Mouse (Mus musculus): Measurements from ENCODE around the gene Zfp97. TPM values are rescaled to one million over a fixed set of nuclear protein-coding genes. Genes with fewer than 3 reads are reported as not detected.
"Not testable (repeated sequence)": the region's sequence is repeated elsewhere in the genome, so short reads cannot be mapped to it uniquely, and the experiment has no call there.

Zfp97 gene
- total RNA-seq (2014; fragmentation: Nextera tagmentation) = 7.1 and 15.2 TPM in 2 replicates
- total RNA-seq (2017) = 3.4 and 9.5 TPM in 2 replicates

DNA sequence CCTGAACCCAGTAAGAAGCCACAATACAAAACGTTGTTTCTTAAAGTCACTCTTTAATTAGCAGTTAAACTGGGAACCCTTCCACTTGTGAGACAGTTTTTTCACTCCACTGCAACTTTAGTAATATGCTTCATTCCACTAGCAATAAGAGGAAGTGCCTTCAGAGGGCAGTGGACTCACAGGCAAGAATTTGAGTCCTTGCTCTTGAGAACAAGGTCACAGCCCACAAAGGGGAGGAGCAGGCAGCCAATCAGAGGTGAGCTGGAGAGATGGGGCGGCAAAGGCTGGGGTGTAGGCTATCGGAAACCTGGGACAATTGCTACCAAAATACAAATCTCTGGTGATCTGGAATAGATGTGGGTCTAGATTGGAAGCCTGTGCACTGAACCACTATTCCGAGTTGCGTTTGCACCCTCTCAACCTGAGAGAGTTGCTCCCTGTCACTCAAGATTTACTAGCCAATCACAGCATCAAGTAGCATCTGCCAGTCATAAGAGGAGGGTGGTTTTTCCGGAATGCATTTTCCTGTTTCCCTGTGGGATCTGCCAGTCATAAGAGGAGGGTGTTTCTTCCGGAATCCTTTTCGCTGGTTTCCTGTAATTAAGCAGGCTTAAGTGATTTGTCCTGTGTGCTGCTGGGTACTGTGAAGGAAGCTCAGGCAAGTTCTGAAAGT lies at the start of gene Zfp97:
Gene Zfp97 (plus strand): TSS at position 586 of the 673 bp plus-strand sequence.
- peak; percentile 100 for ATAC-seq (replicated peaks; ENCODE audit: low FRiP score, low TSS enrichment, poor library complexity, severe bottlenecking)

DNA sequence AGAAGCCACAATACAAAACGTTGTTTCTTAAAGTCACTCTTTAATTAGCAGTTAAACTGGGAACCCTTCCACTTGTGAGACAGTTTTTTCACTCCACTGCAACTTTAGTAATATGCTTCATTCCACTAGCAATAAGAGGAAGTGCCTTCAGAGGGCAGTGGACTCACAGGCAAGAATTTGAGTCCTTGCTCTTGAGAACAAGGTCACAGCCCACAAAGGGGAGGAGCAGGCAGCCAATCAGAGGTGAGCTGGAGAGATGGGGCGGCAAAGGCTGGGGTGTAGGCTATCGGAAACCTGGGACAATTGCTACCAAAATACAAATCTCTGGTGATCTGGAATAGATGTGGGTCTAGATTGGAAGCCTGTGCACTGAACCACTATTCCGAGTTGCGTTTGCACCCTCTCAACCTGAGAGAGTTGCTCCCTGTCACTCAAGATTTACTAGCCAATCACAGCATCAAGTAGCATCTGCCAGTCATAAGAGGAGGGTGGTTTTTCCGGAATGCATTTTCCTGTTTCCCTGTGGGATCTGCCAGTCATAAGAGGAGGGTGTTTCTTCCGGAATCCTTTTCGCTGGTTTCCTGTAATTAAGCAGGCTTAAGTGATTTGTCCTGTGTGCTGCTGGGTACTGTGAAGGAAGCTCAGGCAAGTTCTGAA lies 57.7 kb downstream of the Zfp97 start:
- peak; percentile 100 for ATAC-seq (replicated peaks; ENCODE audit: low FRiP score, low TSS enrichment, poor library complexity, severe bottlenecking)

DNA sequence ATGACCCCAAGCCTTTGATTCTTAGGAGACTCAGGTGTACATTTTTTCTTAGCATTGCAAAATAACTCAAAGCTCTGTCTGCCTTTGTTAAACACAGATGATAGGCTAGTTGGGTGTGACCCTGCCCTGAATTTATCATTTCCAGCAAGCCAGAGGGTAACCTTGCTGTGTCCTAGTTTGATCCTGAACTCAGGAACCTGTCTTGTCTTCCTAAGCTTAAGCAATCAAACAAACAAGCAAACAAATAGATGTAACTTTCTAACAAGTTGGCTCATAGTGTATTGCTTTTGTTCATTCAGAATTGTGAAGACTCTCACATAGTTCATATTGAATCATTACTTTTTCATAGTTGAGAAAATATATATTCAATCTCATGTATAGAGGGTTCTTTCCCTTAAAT lies 73.5 kb downstream of the Zfp97 start:
- not testable (repeated sequence) for ATAC-seq (replicated peaks; ENCODE audit: low FRiP score, low TSS enrichment, poor library complexity, severe bottlenecking)

DNA sequence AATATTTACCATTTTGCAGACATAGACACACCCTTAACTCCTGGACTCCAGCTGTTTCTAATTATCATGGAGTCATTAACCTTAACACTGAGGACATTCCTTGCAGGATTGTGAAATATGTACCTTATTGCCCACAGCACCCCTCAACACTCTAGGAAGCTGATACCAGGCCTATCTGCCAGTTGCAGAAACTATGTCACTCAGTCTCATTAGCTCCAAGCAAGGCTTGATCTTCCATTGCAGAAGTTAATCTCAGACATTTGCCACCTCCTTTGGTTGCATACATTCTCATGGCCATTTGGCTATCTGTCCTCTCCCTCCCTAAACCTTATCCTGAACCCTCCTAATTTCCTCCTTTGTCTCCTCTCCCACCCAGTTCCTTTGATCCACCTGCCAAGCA lies 74.0 kb downstream of the Zfp97 start:
- ATAC-seq (replicated peaks; ENCODE audit: low FRiP score, low TSS enrichment, poor library complexity, severe bottlenecking) = no peak

DNA sequence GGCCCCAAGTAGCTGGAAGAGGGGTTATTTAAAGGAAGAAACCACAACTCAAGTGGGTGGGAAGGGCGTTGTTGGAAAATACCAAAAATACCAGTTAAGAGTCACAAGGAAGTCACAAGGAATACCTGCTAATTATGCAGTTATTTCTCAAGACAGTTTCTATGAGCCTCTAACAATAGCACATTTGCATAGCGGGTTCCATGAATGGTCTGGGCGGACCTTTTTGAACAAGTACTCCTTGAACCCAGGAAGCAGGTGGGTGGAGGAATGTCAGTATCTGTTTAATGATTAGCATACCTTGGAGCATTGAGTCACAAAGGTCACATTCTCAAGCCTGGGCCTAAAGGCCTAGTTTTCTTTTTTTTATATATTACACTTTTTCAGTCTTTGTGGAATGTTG lies 74.9 kb downstream of the Zfp97 start:
- ATAC-seq (replicated peaks; ENCODE audit: low FRiP score, low TSS enrichment, poor library complexity, severe bottlenecking) = not testable (repeated sequence)

Other genes starting within 250 kb of the Zfp97 start
- not detected in 2 replicates for gene Zfp960, start 57.3 kb upstream of the Zfp97 start, total RNA-seq (2014; fragmentation: Nextera tagmentation)
- not detected in 2 replicates for gene Zfp960, start 57.3 kb upstream of the Zfp97 start, total RNA-seq (2017)

Measured in megakaryocyte-erythroid progenitor cell, adult 5-6 weeks (primary cell).